Mouse (Mus musculus): ENCODE measurements around the gene Hoxb6. TPM values are rescaled to one million over a fixed set of nuclear protein-coding genes. Genes with fewer than 3 reads are reported as not detected.

The Hoxb6 gene
- total RNA-seq, 2 experiments from 2014 or later: 0.38 to 0.54 TPM

- DNase-seq: no peak
- intact Hi-C loops (cut with DNase I): no loop called here
These were observed 24.1 kb upstream of the Hoxb6 start for GRCm38 (mm10) chr11:96268031-96268745.

- intact Hi-C loops (cut with DNase I): no loop called here
These were observed 22.4 kb upstream of the Hoxb6 start for GRCm38 (mm10) chr11:96269869-96270268.

GRCm38 (mm10) chr11:96270996-96271540 lies 21.2 kb upstream of the Hoxb6 start, which contains the start of gene Hoxb9:
Hoxb9 (plus strand) TSS chr11:96271457.
- intact Hi-C loops (cut with DNase I): no loop called here
- DNase-seq: no peak

More at GRCm38 (mm10) chr11:96269869-96270268, 22.4 kb upstream of the Hoxb6 start:
- DNase-seq: no peak

- no peak for DNase-seq
- intact Hi-C loops (cut with DNase I): no loop called here
These were observed 20.7 kb upstream of the Hoxb6 start for GRCm38 (mm10) chr11:96271541-96272011.

DNA sequence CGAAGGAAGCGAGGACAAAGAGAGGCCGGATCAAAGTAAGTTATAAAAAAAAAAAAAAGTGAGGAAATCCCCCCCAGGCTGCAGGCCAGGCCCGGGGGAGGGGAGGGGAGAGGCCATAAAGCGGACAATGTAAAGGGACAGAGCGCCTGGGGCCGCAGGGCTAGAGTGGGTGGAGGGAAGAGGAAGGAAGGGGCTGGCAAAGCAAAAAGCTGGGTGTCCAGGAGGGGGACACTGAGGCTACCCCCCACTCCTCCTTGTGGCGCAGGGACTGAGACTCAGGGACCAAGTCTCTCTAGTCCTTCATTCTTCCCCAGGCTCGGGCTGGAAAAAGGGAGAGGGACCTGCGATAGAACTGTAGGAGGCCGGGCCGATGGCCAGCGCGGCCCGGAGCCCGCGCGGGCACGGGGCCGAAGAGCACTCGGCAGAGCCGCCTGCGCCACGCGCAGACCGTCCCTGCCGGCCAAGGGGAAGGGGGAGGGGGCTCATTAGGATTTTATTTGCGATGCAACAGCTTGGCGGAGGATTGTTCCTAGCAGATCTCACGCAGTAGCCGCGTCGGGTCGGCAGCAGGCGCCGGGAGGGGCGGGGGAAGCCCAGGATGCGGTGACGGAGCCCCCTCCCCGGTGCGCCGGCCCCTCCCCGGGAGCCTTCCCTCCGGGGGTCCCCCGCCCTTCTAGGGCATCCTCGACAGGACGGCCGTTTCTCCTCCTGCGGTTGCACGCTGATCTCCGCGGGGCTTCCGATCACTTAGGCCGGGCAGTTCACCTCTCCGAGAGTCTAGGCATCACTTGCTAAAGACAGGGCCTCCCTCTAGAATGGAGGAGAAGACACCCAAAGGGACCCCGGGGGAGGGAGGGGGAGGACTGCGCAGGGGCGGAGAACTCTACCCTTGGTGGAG lies 20.0 kb upstream of the Hoxb6 start:
- intact Hi-C loops (cut with DNase I): no loop called here

DNA sequence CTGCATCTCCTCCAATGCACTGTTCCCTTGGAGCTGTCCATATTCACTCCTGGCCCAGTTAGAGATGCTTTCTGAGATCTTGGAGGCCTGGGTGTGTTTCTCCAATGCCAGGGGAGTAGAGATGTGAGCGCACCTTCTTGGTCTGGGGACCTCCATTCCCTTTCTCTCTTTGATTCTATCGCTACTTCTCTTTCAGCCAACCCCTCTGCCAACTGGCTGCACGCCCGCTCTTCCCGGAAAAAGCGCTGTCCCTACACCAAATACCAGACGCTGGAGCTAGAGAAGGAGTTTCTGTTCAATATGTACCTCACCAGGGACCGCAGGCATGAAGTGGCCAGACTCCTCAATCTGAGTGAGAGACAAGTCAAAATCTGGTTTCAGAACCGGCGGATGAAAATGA lies 17.8 kb upstream of the Hoxb6 start:
- no peak for DNase-seq
- intact Hi-C loops (cut with DNase I): no loop called here

More for the DNA sequence above, 20.0 kb upstream of the Hoxb6 start:
- no peak for DNase-seq

- intact Hi-C loops (cut with DNase I): loop anchor here (5.0 kb wide), 1 partner anchor 261 kb away; no protein-coding TSS in a partner anchor
These were observed 16.4 kb upstream of the Hoxb6 start for GRCm38 (mm10) chr11:96275896-96276295.

DNA sequence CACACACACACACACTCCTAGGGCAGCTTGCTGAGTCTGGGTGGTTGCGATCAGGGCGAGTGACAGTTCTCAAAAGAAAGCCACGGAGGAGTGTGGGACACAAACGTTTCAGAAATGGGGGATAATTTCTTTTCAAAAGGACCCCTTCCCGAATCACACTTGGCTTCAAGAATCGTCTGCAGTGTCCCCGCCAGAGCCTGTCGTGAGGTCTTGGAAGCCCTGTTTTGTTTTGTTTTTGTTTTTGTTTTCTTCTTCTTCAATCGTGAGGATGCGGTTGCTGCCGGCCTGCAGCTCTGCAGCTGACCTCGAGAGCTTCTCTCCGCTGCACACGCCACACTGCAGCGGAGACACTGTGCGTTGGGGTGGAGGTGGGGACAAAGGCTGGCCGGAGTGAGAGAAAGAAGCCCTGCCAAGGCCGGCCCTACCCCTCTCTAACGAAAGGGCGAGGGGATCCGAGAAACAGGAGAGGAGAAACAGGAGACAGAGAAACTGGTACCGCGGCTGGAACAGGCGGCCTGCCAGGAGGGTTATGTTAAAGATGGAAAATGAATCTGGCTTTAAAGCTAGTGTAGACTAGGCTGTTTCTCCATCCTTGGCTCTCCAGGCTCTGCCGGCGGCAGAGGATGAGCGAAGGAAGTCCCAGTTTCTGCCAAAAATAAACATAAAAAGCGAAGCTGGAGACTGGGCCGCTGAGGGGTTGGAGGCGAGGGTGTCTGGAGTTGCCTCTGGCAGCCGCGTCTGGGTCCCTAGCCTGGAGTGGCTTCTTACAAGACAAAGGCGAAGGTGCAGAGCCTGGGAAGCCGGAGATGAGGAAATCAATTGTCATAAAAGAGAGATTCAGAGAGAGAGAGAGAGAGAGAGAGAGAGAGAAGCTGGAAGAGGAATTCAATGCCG lies 14.9 kb upstream of the Hoxb6 start:
- no peak for DNase-seq
- intact Hi-C loops (cut with DNase I): loop anchor here (2.0 to 5.0 kb wide), 3 partner anchors 260 to 343 kb away; no protein-coding TSS in a partner anchor

More at GRCm38 (mm10) chr11:96275896-96276295, 16.4 kb upstream of the Hoxb6 start:
- DNase-seq: no peak

- DNase-seq: no peak
- intact Hi-C loops (cut with DNase I): loop anchor here (2.0 to 5.0 kb wide), 3 partner anchors 259 to 342 kb away; no protein-coding TSS in a partner anchor
These were observed 14.0 kb upstream of the Hoxb6 start for GRCm38 (mm10) chr11:96278324-96278723.

- DNase-seq: peak; percentile 62 to 70
- intact Hi-C loops (cut with DNase I): loop anchor here (2.0 to 5.0 kb wide), 3 partner anchors 259 to 342 kb away; no protein-coding TSS in a partner anchor
These were observed 13.5 kb upstream of the Hoxb6 start for GRCm38 (mm10) chr11:96278773-96279172.

- intact Hi-C loops (cut with DNase I): loop anchor here (2.0 to 5.0 kb wide), 4 partner anchors 258 to 583 kb away; no protein-coding TSS in a partner anchor
These were observed 12.6 kb upstream of the Hoxb6 start for GRCm38 (mm10) chr11:96279421-96280233.

GRCm38 (mm10) chr11:96280399-96281378 lies 11.6 kb upstream of the Hoxb6 start:
- intact Hi-C loops (cut with DNase I): loop anchor here (5.0 kb wide), 1 partner anchor 582 kb away; no protein-coding TSS in a partner anchor
- no peak for DNase-seq

More at GRCm38 (mm10) chr11:96279421-96280233, 12.6 kb upstream of the Hoxb6 start:
- no peak for DNase-seq

DNA sequence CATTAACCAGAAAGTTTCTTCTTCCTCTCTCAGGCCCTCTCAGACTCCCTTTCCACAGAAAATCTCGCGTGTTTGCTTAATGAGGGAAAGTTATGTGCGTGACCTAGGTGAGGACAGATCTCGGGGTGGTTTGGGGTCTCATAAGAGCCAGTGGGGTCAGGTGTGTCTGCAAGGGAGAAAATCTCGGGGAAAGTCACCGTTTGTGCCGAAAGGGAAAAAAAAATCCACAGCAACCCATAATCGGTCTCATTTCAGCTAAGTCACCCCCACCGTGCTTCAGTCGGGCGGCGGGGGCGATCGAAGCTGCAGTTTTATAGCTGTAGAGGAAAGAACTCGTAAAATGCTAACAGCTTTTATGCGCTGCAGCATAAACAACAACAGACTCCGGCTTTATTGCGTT lies 10.9 kb upstream of the Hoxb6 start:
- no peak for DNase-seq
- intact Hi-C loops (cut with DNase I): loop anchor here (5.0 kb wide), 1 partner anchor 581 kb away; no protein-coding TSS in a partner anchor

- no peak for DNase-seq
- intact Hi-C loops (cut with DNase I): loop anchor here (5.0 kb wide), 1 partner anchor 580 kb away; no protein-coding TSS in a partner anchor
These were observed 10.3 kb upstream of the Hoxb6 start, which contains the start of gene Hoxb8 for GRCm38 (mm10) chr11:96281855-96282570. Hoxb8 (plus strand) TSS chr11:96281905.

DNA sequence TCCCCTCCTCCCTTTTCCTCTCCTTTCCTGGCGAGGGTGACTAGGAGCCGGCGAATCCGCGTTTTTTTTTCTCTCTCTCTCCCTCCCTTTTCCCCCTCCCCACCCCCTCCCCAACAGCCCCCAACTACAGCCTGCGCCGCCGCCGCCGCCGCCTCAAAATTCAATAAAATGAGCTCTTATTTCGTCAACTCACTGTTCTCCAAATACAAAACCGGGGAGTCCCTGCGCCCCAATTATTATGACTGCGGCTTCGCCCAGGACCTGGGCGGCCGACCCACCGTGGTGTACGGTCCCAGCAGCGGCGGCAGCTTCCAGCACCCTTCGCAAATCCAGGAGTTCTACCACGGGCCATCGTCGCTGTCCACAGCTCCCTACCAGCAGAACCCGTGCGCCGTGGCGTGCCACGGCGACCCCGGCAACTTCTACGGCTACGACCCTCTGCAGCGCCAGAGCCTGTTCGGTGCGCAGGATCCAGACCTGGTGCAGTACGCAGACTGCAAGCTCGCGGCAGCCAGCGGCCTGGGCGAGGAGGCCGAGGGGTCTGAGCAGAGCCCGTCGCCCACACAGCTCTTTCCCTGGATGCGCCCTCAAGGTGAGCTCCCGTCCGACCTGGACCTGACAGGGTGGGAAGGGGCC lies 9.4 kb upstream of the Hoxb6 start:
- no peak for DNase-seq
- intact Hi-C loops (cut with DNase I): loop anchor here (5.0 kb wide), 1 partner anchor 579 kb away; no protein-coding TSS in a partner anchor
